Mouse (Mus musculus) liver, embryonic 14.5 days (tissue): ENCODE measurements at regions not wholly inside any gene's neighbourhood (a gene's known extent, or its start where the extent isn't known, plus 50 kb on each side); places are given as distances from the start of the nearest gene placed in this dataset.

Source experiments
- ATAC-seq: fragments of 200-750 bp; cut with Nextera tagmentation; 2 replicates; pipeline ENCODE4 v1.8.0; 2017; ENCODE audit warnings: moderate number of reproducible peaks, mild to moderate bottlenecking, moderate library complexity; ENCODE audit not compliant: insufficient read depth
- DNase-seq, 3 experiments: peaks; one replicate each; pipeline ENCODE4 v3.0.0-alpha.2; 2012 to 2013; ENCODE audit warnings: low read depth in 3 of 3, low spot score in 3 of 3
- H3K27ac ChIP-seq: fragments of 300-500 bp; sonication (generic); 2 replicates; pipeline ENCODE4 v1.5.1; 2014; ENCODE audit warnings: moderate library complexity, mild to moderate bottlenecking, control low read depth, inconsistent platforms
- H3K27me3 ChIP-seq: fragments of 300-500 bp; sonication (generic); 2 replicates; pipeline ENCODE4 v1.6.1; 2014; ENCODE audit warnings: mild to moderate bottlenecking, low read length, moderate library complexity; ENCODE audit not compliant: control insufficient read depth, insufficient read depth
- H3K36me3 ChIP-seq: fragments of 300-500 bp; sonication (generic); replicated peaks from 2 replicates; pipeline ENCODE4 v1.6.1; 2014; ENCODE audit warnings: low read depth; ENCODE audit not compliant: control insufficient read depth, insufficient read depth
- H3K4me1 ChIP-seq, 2 experiments: fragments of 200-500 bp in 1 of 2; fragments of 300-500 bp in 1 of 2; sonication (generic) in 1 of 2; replicated peaks; 2 replicates each; pipeline ENCODE4 v1.6.1; 2012 to 2014; ENCODE audit warnings: antibody characterized with exemption in 1 of 2, inconsistent platforms in 1 of 2, low read length in 1 of 2; ENCODE audit not compliant: control insufficient read depth in 2 of 2, insufficient read depth in 2 of 2
- H3K4me2 ChIP-seq: fragments of 300-500 bp; sonication (generic); 2 replicates; pipeline ENCODE4 v1.6.1; 2014; ENCODE audit warnings: low read depth, mild to moderate bottlenecking, control low read depth, moderate library complexity
- H3K4me3 ChIP-seq, 2 experiments: fragments of 200-500 bp in 1 of 2; fragments of 300-500 bp in 1 of 2; sonication (generic) in 1 of 2; 2 replicates each; pipeline ENCODE4 v1.5.1; 2012 to 2014; ENCODE audit warnings: low read depth in 2 of 2, low read length in 2 of 2, mild to moderate bottlenecking in 2 of 2, control low read depth in 1 of 2, inconsistent platforms in 1 of 2, moderate library complexity in 1 of 2; ENCODE audit not compliant: insufficient read depth in 1 of 2
- H3K9ac ChIP-seq: fragments of 300-500 bp; sonication (generic); replicated peaks from 2 replicates; pipeline ENCODE4 v1.6.1; 2014; ENCODE audit warnings: mild to moderate bottlenecking, control low read depth, moderate library complexity
- H3K9me3 ChIP-seq: fragments of 300-500 bp; sonication (generic); 2 replicates; pipeline ENCODE4 v1.6.1; 2016; ENCODE audit warnings: low read length, mixed read lengths; ENCODE audit not compliant: control insufficient read depth
- CTCF ChIP-seq: IDR thresholded peaks from 2 replicates; pipeline ENCODE4 v1.5.1; 2016; ENCODE audit warnings: antibody characterized with exemption, low read depth, control low read depth
- EP300 ChIP-seq: IDR thresholded peaks from 2 replicates; pipeline ENCODE4 v1.6.1; 2016; ENCODE audit warnings: antibody characterized with exemption, low read depth
- WGBS: fragments of 180-500 bp; shearing (Covaris S2); extraction: QIAGEN DNeasy Blood & Tissue Kit; methylation state at CpG from one replicate; pipeline ENCODE4 v1.1.7; 2014; ENCODE audit not compliant: insufficient replicate concordance; 5-methylcytosine and 5-hydroxymethylcytosine counted together

DNA sequence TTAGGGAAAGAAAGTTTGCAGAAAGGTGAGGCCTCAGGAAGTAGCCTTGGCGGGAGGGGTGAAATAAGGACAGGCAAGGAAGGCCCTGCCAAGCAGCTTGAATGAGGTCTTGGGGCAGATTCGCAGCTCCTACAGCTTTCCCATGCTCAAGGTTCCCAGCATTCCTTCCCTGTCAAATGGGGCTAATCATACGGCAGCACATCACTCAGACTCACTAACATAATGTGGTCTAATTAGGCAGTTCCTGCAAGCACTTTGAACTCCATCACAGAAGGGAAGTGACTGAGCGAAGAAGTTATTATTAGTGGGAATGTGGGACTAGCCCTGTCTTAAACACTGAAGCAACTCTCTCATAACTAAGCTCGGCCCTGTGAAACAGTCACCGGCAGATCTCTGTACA, 87.1 kb upstream of the Gm10260 start:
- WGBS = 72% methylated on average over 6 of the region's 6 CpGs
- H3K9ac ChIP-seq = no peak overlapping the region
- ATAC-seq = no peak

DNA sequence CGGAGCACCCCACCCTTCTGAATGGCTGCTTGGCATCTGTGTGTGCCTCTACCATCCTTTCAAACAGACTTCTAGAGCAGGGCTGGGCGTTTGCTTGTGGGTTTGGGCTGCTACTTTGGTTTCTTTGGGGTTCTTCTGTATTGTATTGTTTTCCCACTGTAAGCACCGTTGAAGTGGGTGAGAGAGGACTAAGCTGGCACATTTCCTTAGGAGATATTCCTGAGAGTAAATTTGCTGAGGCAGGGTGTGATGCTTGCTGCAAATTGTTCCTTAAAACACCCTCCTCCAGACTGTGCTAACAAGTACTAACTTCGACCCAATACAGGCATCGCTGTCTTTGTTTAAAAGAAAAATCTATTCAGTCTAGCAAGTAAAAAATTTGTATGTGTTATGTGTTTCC, 84.7 kb upstream of the Gm10260 start:
- no peaks in the 10 kb centered on the region for H3K27me3 ChIP-seq
- 72% methylated on average over 5 of the region's 5 CpGs for WGBS
- DNase-seq = no peak
- H3K4me2 ChIP-seq = no peak overlapping the region
- no peak overlapping the region for H3K9ac ChIP-seq
- no peaks in the 10 kb centered on the region for H3K4me1 ChIP-seq
- TF ChIP-seq CTCF (no peak), EP300 (no peak)
- no peaks in the 10 kb centered on the region for H3K9me3 ChIP-seq
- no peak for ATAC-seq
- H3K36me3 ChIP-seq = no peaks in the 10 kb centered on the region
- no peak overlapping the region for H3K27ac ChIP-seq
- no peak overlapping the region for H3K4me3 ChIP-seq

More for the DNA sequence above, 87.1 kb upstream of the Gm10260 start:
- no peak for TF ChIP-seq EP300
- TF ChIP-seq CTCF = no peak
- no peak overlapping the region for H3K4me3 ChIP-seq
- no peaks in the 10 kb centered on the region for H3K36me3 ChIP-seq
- no peaks in the 10 kb centered on the region for H3K4me1 ChIP-seq
- DNase-seq = no peak
- no peaks in the 10 kb centered on the region for H3K27me3 ChIP-seq
- no peak overlapping the region for H3K4me2 ChIP-seq
- H3K27ac ChIP-seq = no peak overlapping the region
- no peaks in the 10 kb centered on the region for H3K9me3 ChIP-seq

DNA sequence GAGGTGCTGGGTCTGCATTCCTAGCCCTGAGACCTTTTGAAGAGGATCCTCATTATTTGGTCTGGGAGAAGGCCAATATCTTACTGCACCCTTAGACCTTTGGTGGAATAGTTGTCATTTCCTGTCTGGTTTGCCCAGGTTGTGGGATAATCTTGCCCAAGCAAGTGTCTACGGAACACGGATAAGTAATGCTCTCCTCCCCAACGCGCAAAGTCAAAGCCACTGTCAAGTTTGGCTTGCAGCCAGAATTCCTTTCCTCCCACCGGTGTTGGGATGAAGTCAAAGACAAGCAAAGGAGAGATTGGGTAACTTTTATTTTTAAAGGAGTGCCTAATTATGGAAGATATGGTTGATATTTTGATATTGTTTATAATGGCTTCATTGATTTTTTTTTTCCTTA, 82.4 kb upstream of the Gm10260 start:
- no peak overlapping the region for H3K4me2 ChIP-seq
- no peaks in the 10 kb centered on the region for H3K27me3 ChIP-seq
- DNase-seq = no peak
- H3K4me3 ChIP-seq = no peak overlapping the region
- ATAC-seq = no peak
- no peak overlapping the region for H3K9ac ChIP-seq
- H3K27ac ChIP-seq = no peak overlapping the region
- TF ChIP-seq CTCF (no peak), EP300 (no peak)
- no peaks in the 10 kb centered on the region for H3K4me1 ChIP-seq
- H3K9me3 ChIP-seq = no peaks in the 10 kb centered on the region
- WGBS = 81% methylated on average over 5 of the region's 5 CpGs
- no peaks in the 10 kb centered on the region for H3K36me3 ChIP-seq

DNA sequence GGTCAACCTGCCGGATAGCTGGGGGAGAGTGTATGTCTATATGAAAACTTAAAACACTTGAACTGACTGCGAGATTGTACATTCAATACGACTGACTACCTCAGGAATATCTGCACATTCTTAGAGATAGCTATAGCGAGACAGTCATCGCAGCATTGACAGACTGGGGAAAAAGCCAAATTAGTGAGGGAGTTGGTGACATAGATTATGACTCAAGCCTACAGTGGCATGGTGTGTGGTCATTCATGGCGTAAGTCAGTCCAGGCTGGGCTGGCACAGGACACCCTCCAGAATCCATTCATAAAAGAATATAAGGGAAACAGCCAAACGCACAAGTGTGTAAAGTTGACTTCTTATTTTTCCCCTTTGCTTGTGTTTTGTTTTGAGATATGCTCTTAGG, 81.1 kb upstream of the Gm10260 start:
- H3K4me1 ChIP-seq = no peaks in the 10 kb centered on the region
- no peak overlapping the region for H3K4me2 ChIP-seq
- H3K36me3 ChIP-seq = no peaks in the 10 kb centered on the region
- no peaks in the 10 kb centered on the region for H3K9me3 ChIP-seq
- no peak for TF ChIP-seq EP300
- WGBS = 65% methylated on average over 7 of the region's 7 CpGs
- DNase-seq = no peak
- H3K27ac ChIP-seq = no peak overlapping the region
- no peaks in the 10 kb centered on the region for H3K27me3 ChIP-seq
- ATAC-seq = no peak
- no peak overlapping the region for H3K4me3 ChIP-seq
- no peak overlapping the region for H3K9ac ChIP-seq

DNA sequence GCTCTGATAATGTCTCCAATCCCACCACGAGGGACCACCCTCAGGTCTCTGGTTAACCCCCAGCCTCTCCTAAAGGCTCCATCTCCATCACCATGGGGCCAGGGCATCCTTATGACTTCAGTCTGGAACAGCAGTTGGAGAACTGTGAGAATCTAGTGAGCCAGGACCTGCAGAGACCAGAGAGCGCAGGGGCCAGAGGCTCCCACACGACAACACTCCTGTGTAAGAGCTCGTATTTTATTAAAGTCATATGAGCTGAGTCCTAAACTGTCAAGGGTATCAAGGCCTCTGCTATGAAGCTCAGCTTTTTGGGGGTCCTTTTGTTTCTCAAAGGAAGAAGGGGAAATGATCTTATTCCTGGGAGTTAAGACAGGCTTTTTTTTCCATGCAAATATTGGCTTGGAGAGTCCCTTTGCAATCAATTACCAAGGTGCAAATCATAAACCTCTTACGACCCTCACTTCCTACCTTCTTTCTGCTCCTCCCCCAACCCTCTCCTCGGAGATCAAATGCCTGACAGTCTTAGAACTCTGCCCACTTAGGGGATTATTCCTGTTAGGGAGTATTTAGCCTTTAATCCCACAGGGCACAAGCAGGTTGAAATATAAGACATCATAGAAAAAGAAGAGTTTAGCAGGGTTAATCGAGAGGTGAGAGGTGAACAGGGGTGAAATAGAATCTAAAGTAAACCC, 79.3 kb upstream of the Gm10260 start:
- no peaks in the 10 kb centered on the region for H3K27me3 ChIP-seq
- no peaks in the 10 kb centered on the region for H3K4me1 ChIP-seq
- no peak overlapping the region for H3K9ac ChIP-seq
- DNase-seq = no peak
- no peaks in the 10 kb centered on the region for H3K36me3 ChIP-seq
- no peak overlapping the region for H3K27ac ChIP-seq
- H3K4me3 ChIP-seq = no peak overlapping the region
- no peak overlapping the region for H3K4me2 ChIP-seq
- 42% methylated on average over 7 of the region's 7 CpGs for WGBS
- H3K9me3 ChIP-seq = no peaks in the 10 kb centered on the region
- TF ChIP-seq CTCF (no peak), EP300 (no peak)
- no peak for ATAC-seq
